Mouse (Mus musculus) intestine, postnatal 0 days (tissue): ENCODE measurements around the gene Cdca4. TPM values are rescaled to one million over a fixed set of nuclear protein-coding genes. Genes with fewer than 3 reads are reported as not detected.

Experiments used
- ATAC-seq: fragments of 200-750 bp; cut with Nextera tagmentation; 2 replicates; pipeline ENCODE4 v1.8.0; 2017; ENCODE audit warnings: mild to moderate bottlenecking, moderate TSS enrichment, moderate library complexity
- H3K27ac ChIP-seq: fragments of 300-500 bp; sonication (generic); 2 replicates; pipeline ENCODE4 v1.5.1; 2014; ENCODE audit warnings: mild to moderate bottlenecking, low read depth, low read length, moderate library complexity
- H3K27me3 ChIP-seq: fragments of 300-500 bp; sonication (generic); replicated peaks from 2 replicates; pipeline ENCODE4 v1.6.1; 2014; ENCODE audit warnings: low read length, mixed read lengths; ENCODE audit not compliant: control insufficient read depth, insufficient read depth
- H3K36me3 ChIP-seq: fragments of 300-500 bp; sonication (generic); 2 replicates; pipeline ENCODE4 v1.6.1; 2014; ENCODE audit warnings: mild to moderate bottlenecking, moderate library complexity; ENCODE audit not compliant: control insufficient read depth, insufficient read depth
- H3K4me1 ChIP-seq: fragments of 300-500 bp; sonication (generic); replicated peaks from 2 replicates; pipeline ENCODE4 v1.6.1; 2014; ENCODE audit warnings: antibody characterized with exemption, low read length, mixed read lengths; ENCODE audit not compliant: control insufficient read depth, insufficient read depth
- H3K4me2 ChIP-seq: fragments of 300-500 bp; sonication (generic); replicated peaks from 2 replicates; pipeline ENCODE4 v1.6.1; 2014; ENCODE audit warnings: low read depth, mild to moderate bottlenecking, moderate library complexity
- H3K4me3 ChIP-seq: fragments of 300-500 bp; sonication (generic); 2 replicates; pipeline ENCODE4 v1.5.1; 2014; ENCODE audit warnings: low read depth, low read length
- H3K9ac ChIP-seq: fragments of 300-500 bp; sonication (generic); 2 replicates; pipeline ENCODE4 v1.6.1; 2014; ENCODE audit warnings: mild to moderate bottlenecking, low read depth, low read length
- H3K9me3 ChIP-seq: fragments of 300-500 bp; sonication (generic); 2 replicates; pipeline ENCODE4 v1.6.1; 2016; ENCODE audit warnings: mixed run types; ENCODE audit not compliant: control insufficient read depth
- CTCF ChIP-seq: sonication (generic); IDR thresholded peaks from 2 replicates; pipeline ENCODE4 v1.5.1; 2016; ENCODE audit warnings: low read depth, mild to moderate bottlenecking, control low read depth, antibody characterized with exemption, moderate library complexity
- WGBS: fragments of 180-500 bp; shearing (Covaris S2); extraction: QIAGEN DNeasy Blood & Tissue Kit; methylation state at CpG from one replicate; pipeline ENCODE4 v1.1.7; 2014; 5-methylcytosine and 5-hydroxymethylcytosine counted together
- polyA plus RNA-seq: library from polyadenylated mRNA; unstranded; fragments of >200 nt; fragmentation: Nextera tagmentation; extraction: Ambion mirVana; gene quantifications from 2 replicates; pipeline ENCODE4 v1.2.1, GENCODE M21; 2015

The Cdca4 gene
- polyA plus RNA-seq = 22.6 and 24.1 TPM in 2 replicates

- peak; percentile 55 for TF ChIP-seq CTCF
Measured at GRCm38 (mm10) chr12:112829244-112829864, at the start of gene Cdca4. Cdca4 (minus strand) TSS chr12:112829423.

GRCm38 (mm10) chr12:112877607-112878020 lies 48.4 kb upstream of the Cdca4 start:
- 2% methylated on average over 28 of the region's 37 CpGs for WGBS
- ATAC-seq = peak; percentile 36; the same call in 1 of the 2 replicates
- H3K9ac ChIP-seq = no peak overlapping the region; the same call in 1 of the 2 replicates

More at GRCm38 (mm10) chr12:112829244-112829864, at the start of gene Cdca4:
- peak within 1 kb of the TSS; percentile 88 for H3K4me3 ChIP-seq
- peak within 1 kb of the TSS; percentile 78 for H3K9ac ChIP-seq
- no peaks in the 10 kb centered on the region; the same call in 1 of the 2 replicates for H3K4me1 ChIP-seq
- no peaks in the 10 kb centered on the region for H3K9me3 ChIP-seq
- H3K36me3 ChIP-seq = peaks cover 10% of the 10 kb centered on the region; the same call in 1 of the 2 replicates
- peak within 1 kb of the TSS; percentile 82 for H3K4me2 ChIP-seq
- H3K27ac ChIP-seq = peak within 1 kb of the TSS; percentile 90
- WGBS = under 1% methylated on average over 72 of the region's 72 CpGs
- H3K27me3 ChIP-seq = no peaks in the 10 kb centered on the region
- peak; percentile 98 for ATAC-seq

GRCm38 (mm10) chr12:112877073-112877576 lies 47.9 kb upstream of the Cdca4 start:
- WGBS = 10% methylated on average over 17 of the region's 17 CpGs
- peak overlapping the region; percentile 34 for H3K4me3 ChIP-seq
- H3K4me1 ChIP-seq = peaks cover 11% of the 10 kb centered on the region; the same call in 1 of the 2 replicates
- H3K4me2 ChIP-seq = peak overlapping the region; percentile 85
- ATAC-seq = no peak
- H3K9ac ChIP-seq = no peak overlapping the region; the same call in 1 of the 2 replicates
- no peaks in the 10 kb centered on the region for H3K9me3 ChIP-seq
- TF ChIP-seq CTCF = no peak
- no peaks in the 10 kb centered on the region for H3K36me3 ChIP-seq
- H3K27ac ChIP-seq = no peak overlapping the region
- peaks cover 18% of the 10 kb centered on the region for H3K27me3 ChIP-seq

More at GRCm38 (mm10) chr12:112877607-112878020, 48.4 kb upstream of the Cdca4 start:
- Histone ChIP-seq H3K4me1 (peaks cover 11% of the 10 kb centered on the region; the same call in 1 of the 2 replicates), H3K27ac (no peak overlapping the region), H3K27me3 (peaks cover 18% of the 10 kb centered on the region), H3K9me3 (no peaks in the 10 kb centered on the region), H3K36me3 (no peaks in the 10 kb centered on the region), H3K4me2 (peak overlapping the region; percentile 85), H3K4me3 (peak overlapping the region; percentile 34)
- TF ChIP-seq CTCF = no peak

GRCm38 (mm10) chr12:112876332-112877072 lies 47.3 kb upstream of the Cdca4 start:
- H3K4me2 ChIP-seq = peak overlapping the region; percentile 85
- H3K4me3 ChIP-seq = peak overlapping the region; percentile 34
- no peaks in the 10 kb centered on the region for H3K36me3 ChIP-seq
- peaks cover 11% of the 10 kb centered on the region; the same call in 1 of the 2 replicates for H3K4me1 ChIP-seq
- H3K27ac ChIP-seq = no peak overlapping the region
- TF ChIP-seq CTCF = no peak
- H3K9ac ChIP-seq = no peak overlapping the region
- H3K9me3 ChIP-seq = no peaks in the 10 kb centered on the region
- WGBS = 6% methylated on average over 28 of the region's 28 CpGs
- H3K27me3 ChIP-seq = peaks cover 18% of the 10 kb centered on the region
- ATAC-seq = peak; percentile 67

- Histone ChIP-seq H3K9ac (no peak overlapping the region), H3K4me2 (no peak overlapping the region), H3K4me3 (no peak overlapping the region), H3K4me1 (peaks cover 11% of the 10 kb centered on the region; the same call in 1 of the 2 replicates), H3K36me3 (no peaks in the 10 kb centered on the region), H3K27ac (no peak overlapping the region), H3K9me3 (no peaks in the 10 kb centered on the region), H3K27me3 (peaks cover 18% of the 10 kb centered on the region)
- peak; percentile 96 for TF ChIP-seq CTCF
- peak; percentile 17; the same call in 1 of the 2 replicates for ATAC-seq
- 28% methylated on average over 16 of the region's 16 CpGs for WGBS
Measured at GRCm38 (mm10) chr12:112875225-112876013, 46.2 kb upstream of the Cdca4 start.
